Mouse (Mus musculus) C2C12 (cell line): ENCODE data around the gene Srprb.

Source experiments
- CTCF ChIP-seq: IDR thresholded peaks from one replicate; pipeline ENCODE4 v1.5.1; 2011; ENCODE audit not compliant: control insufficient read depth, insufficient read depth, insufficient read length
- FOSL1 ChIP-seq: IDR thresholded peaks from one replicate; pipeline ENCODE4 v1.8.0; 2011; ENCODE audit warnings: mild to moderate bottlenecking, low read length; ENCODE audit not compliant: poor library complexity, insufficient read depth, severe bottlenecking
- MAX ChIP-seq: IDR thresholded peaks from one replicate; pipeline ENCODE4 v1.6.1; 2011; ENCODE audit warnings: mild to moderate bottlenecking, control low read depth
- USF1 ChIP-seq: IDR thresholded peaks from one replicate; pipeline ENCODE4 v1.6.1; 2011; ENCODE audit warnings: low read depth, mild to moderate bottlenecking, control low read depth, moderate library complexity

GRCm38 (mm10) chr9:103234059-103234458 is 32.1 kb upstream of the Srprb start:
- TF ChIP-seq MAX (no peak), CTCF (no peak), USF1 (no peak), FOSL1 (no peak)
